ENCODE assay signal across 28 mouse cellular contexts in genomic region chr6:51693984-51694383, GRCm38 (mm10).
DNase-seq lines count a peak whose midpoint lies in the region; ATAC-seq and TF ChIP-seq lines count a peak whose summit lies in the region.
"Had no signal": no experiment of that assay in that cellular context is flagged by ENCODE, and none has a peak within 500 bp of the region (broad histone marks: within the 10 kb centered on the region; RNA-seq: fewer than 3 reads in every experiment).

No protein-coding gene starts in this region.

- no peaks in the 10 kb centered on the region for H3K27me3 ChIP-seq in intestine, embryonic 14.5 days (replicated peaks; ENCODE audit: control insufficient read depth, insufficient read depth, low read length)
- H3K27me3 ChIP-seq in intestine, postnatal 0 days (replicated peaks; ENCODE audit: control insufficient read depth, insufficient read depth, low read length), result no peaks in the 10 kb centered on the region
- no peaks in the 10 kb centered on the region for H3K27me3 ChIP-seq in liver, adult 2 months (ENCODE audit: control insufficient read depth, insufficient read depth, low read length)
- H3K27me3 ChIP-seq in liver, embryonic 12.5 days (replicated peaks), result no peaks in the 10 kb centered on the region
- H3K27me3 ChIP-seq: CH12.LX; embryonic facial prominence, embryonic 13.5 days; embryonic facial prominence, embryonic 15.5 days; forebrain, embryonic 12.5 days had no signal

- H3K27ac ChIP-seq in intestine, embryonic 14.5 days (ENCODE audit: low read depth), result no peak overlapping the region
- H3K27ac ChIP-seq in intestine, postnatal 0 days (ENCODE audit: low read depth, low read length), result no peak overlapping the region
- peak overlapping the region; percentile 22; the same call in 1 of the 2 replicates for H3K27ac ChIP-seq in liver, adult 2 months (replicated peaks; ENCODE audit: insufficient read depth, low read depth, low read length)
- no peak overlapping the region for H3K27ac ChIP-seq in liver, embryonic 12.5 days
- H3K27ac ChIP-seq: embryonic facial prominence, embryonic 13.5 days; embryonic facial prominence, embryonic 15.5 days; forebrain, embryonic 10.5 days; forebrain, embryonic 12.5 days had no signal

- no peaks in the 10 kb centered on the region for H3K36me3 ChIP-seq in intestine, embryonic 14.5 days (ENCODE audit: control insufficient read depth, insufficient read depth, low read length)
- H3K36me3 ChIP-seq in intestine, postnatal 0 days (ENCODE audit: control insufficient read depth, insufficient read depth), result no peaks in the 10 kb centered on the region
- H3K36me3 ChIP-seq in liver, adult 2 months (ENCODE audit: control insufficient read depth, insufficient read depth, low read length), result no peaks in the 10 kb centered on the region
- no peaks in the 10 kb centered on the region for H3K36me3 ChIP-seq in liver, embryonic 12.5 days
- H3K36me3 ChIP-seq: embryonic facial prominence, embryonic 13.5 days; embryonic facial prominence, embryonic 15.5 days; forebrain, embryonic 10.5 days; forebrain, embryonic 12.5 days; G1E had no signal

- H3K4me2 ChIP-seq in intestine, embryonic 14.5 days (ENCODE audit: low read length), result no peak overlapping the region
- H3K4me2 ChIP-seq in intestine, postnatal 0 days (replicated peaks; ENCODE audit: low read depth), result no peak overlapping the region
- H3K4me2 ChIP-seq in liver, embryonic 12.5 days, result no peak overlapping the region
- H3K4me2 ChIP-seq: embryonic facial prominence, embryonic 13.5 days; embryonic facial prominence, embryonic 15.5 days; forebrain, embryonic 12.5 days had no signal

- ATAC-seq in intestine, embryonic 14.5 days (replicated peaks; ENCODE audit: low FRiP score, low TSS enrichment, low read depth), result no peak
- no peak for ATAC-seq in intestine, postnatal 0 days
- ATAC-seq in liver, embryonic 12.5 days, result no peak
- ATAC-seq: activated CD4-positive, CD25-positive, alpha-beta regulatory T cell, adult 4 months; CD4-positive, CD25-positive, alpha-beta regulatory T cell, adult 4 months; forebrain, embryonic 14.5 days; forebrain, embryonic 16.5 days had no signal

- 87% methylated on average over 7 of the region's 7 CpGs for WGBS in intestine, embryonic 14.5 days
- WGBS in intestine, postnatal 0 days, result 76% methylated on average over 7 of the region's 7 CpGs
- WGBS in liver, adult 2 months, result 23% methylated on average over 7 of the region's 7 CpGs
- WGBS in liver, embryonic 12.5 days (ENCODE audit: insufficient replicate concordance), result 79% methylated on average over 7 of the region's 7 CpGs

- no peaks in the 10 kb centered on the region for H3K79me2 ChIP-seq in liver, adult 2 months (ENCODE audit: control insufficient read depth, insufficient read depth, low read length)

- H3K4me3 ChIP-seq in intestine, embryonic 14.5 days (ENCODE audit: low read depth, low read length), result no peak overlapping the region
- no peak overlapping the region for H3K4me3 ChIP-seq in intestine, postnatal 0 days (ENCODE audit: low read depth, low read length)
- no peak overlapping the region for H3K4me3 ChIP-seq in liver, adult 2 months (ENCODE audit: insufficient read depth, low read depth, low read length)
- no peak overlapping the region for H3K4me3 ChIP-seq in liver, embryonic 12.5 days
- H3K4me3 ChIP-seq: embryonic facial prominence, embryonic 13.5 days; embryonic facial prominence, embryonic 15.5 days; erythroblast, embryonic 14.5 days; forebrain, embryonic 10.5 days; forebrain, embryonic 12.5 days had no signal

- no peaks in the 10 kb centered on the region for H3K9me3 ChIP-seq in intestine, embryonic 14.5 days (ENCODE audit: control insufficient read depth, low read length)
- no peaks in the 10 kb centered on the region for H3K9me3 ChIP-seq in intestine, postnatal 0 days (ENCODE audit: control insufficient read depth)
- no peaks in the 10 kb centered on the region for H3K9me3 ChIP-seq in liver, embryonic 12.5 days (replicated peaks)
- H3K9me3 ChIP-seq: embryonic facial prominence, embryonic 13.5 days; embryonic facial prominence, embryonic 15.5 days; forebrain, embryonic 10.5 days; forebrain, embryonic 12.5 days; G1E had no signal

- no peak for TF ChIP-seq POLR2A in liver, adult 2 months (IDR thresholded peaks at IDR 0.05; ENCODE audit: extremely low read depth, insufficient read depth, low read length)

- H3K9ac ChIP-seq in intestine, embryonic 14.5 days (ENCODE audit: low read length), result no peak overlapping the region
- H3K9ac ChIP-seq in intestine, postnatal 0 days (ENCODE audit: low read depth, low read length), result no peak overlapping the region
- H3K9ac ChIP-seq in liver, adult 2 months (ENCODE audit: low read depth, low read length), result no peak overlapping the region
- H3K9ac ChIP-seq in liver, embryonic 12.5 days, result no peak overlapping the region
- H3K9ac ChIP-seq: embryonic facial prominence, embryonic 13.5 days; embryonic facial prominence, embryonic 15.5 days; forebrain, embryonic 12.5 days had no signal

- peak; percentile 35 for DNase-seq in intestine, embryonic 14.5 days (ENCODE audit: low spot score)
- peak; percentile 82 for DNase-seq in liver, adult 2 months (ENCODE audit: extremely low read depth, low read depth, low spot score)
- DNase-seq in Muller cell, postnatal 12 days (ENCODE audit: inconsistent ontology term), result peak; percentile 14
- DNase-seq in adipocyte (ENCODE audit: low spot score), result peak; percentile 78
- no peak for DNase-seq in heart, postnatal 4 days
- DNase-seq in c-Kit-positive CD71-positive TER-119-positive erythroid progenitor cells, embryonic 14.5 days (ENCODE audit: low spot score), result no peak
- DNase-seq: adrenal gland, adult 2 months; adrenal gland, postnatal 10 days; adrenal gland, postnatal 25 days; B cell, adult 2 months; cerebellum, adult 11-12 months; cerebellum, adult 2 months; cerebellum, adult 9-10 months; cerebellum, postnatal 10 days; cerebellum, postnatal 25 days had no signal

- no peak for TF ChIP-seq CTCF in intestine, postnatal 0 days (IDR thresholded peaks at IDR 0.05; ENCODE audit: low read depth)
- TF ChIP-seq CTCF in liver, adult 2 months (IDR thresholded peaks at IDR 0.05; ENCODE audit: low read depth, low read length), result no peak

- no peaks in the 10 kb centered on the region for H3K4me1 ChIP-seq in intestine, embryonic 14.5 days (replicated peaks; ENCODE audit: control insufficient read depth, insufficient read depth, low read length)
- H3K4me1 ChIP-seq in intestine, postnatal 0 days (replicated peaks; ENCODE audit: control insufficient read depth, insufficient read depth, low read length), result no peaks in the 10 kb centered on the region
- H3K4me1 ChIP-seq in liver, adult 2 months (ENCODE audit: control insufficient read depth, insufficient read depth, low read length), result peaks cover 5% of the 10 kb centered on the region
- H3K4me1 ChIP-seq in liver, embryonic 12.5 days, result no peaks in the 10 kb centered on the region
- H3K4me1 ChIP-seq: embryonic facial prominence, embryonic 15.5 days; forebrain, embryonic 12.5 days had no signal

Comparison
In these comparisons a context has a peak if more than half of its experiments do, and no peak if none do; other contexts are left out.
1. DNase-seq: peak in intestine, embryonic 14.5 days (single experiment), liver, adult 2 months (single experiment), Muller cell, postnatal 12 days (single experiment) and adipocyte (single experiment); none in heart, postnatal 4 days (single experiment) and c-Kit-positive CD71-positive TER-119-positive erythroid progenitor cells, embryonic 14.5 days (single experiment).